Mouse (Mus musculus) retina, postnatal 7 days (tissue): ENCODE data around the gene Mfsd2a.
A peak's percentile ranks its signal among the peaks of the same experiment; 100 is the strongest.
"Not testable (repeated sequence)": the region's sequence is repeated elsewhere in the genome, so short reads cannot be mapped to it uniquely, and the experiment has no call there.

Source experiments
- DNase-seq: peaks from one replicate; pipeline ENCODE4 v3.0.0-alpha.2; 2012; ENCODE audit warnings: low read depth, low spot score

Mfsd2a gene

GRCm38 (mm10) chr4:122961100-122961567, at the start of gene Mfsd2a:
Gene Mfsd2a (minus strand): TSS chr4:122961188.
- DNase-seq: no peak

- no peak for DNase-seq
Observed at GRCm38 (mm10) chr4:123005054-123005966, 44.3 kb upstream of the Mfsd2a start.

GRCm38 (mm10) chr4:123000617-123001342, 39.8 kb upstream of the Mfsd2a start:
- no peak for DNase-seq

GRCm38 (mm10) chr4:123000130-123000529, 39.1 kb upstream of the Mfsd2a start:
- no peak for DNase-seq

GRCm38 (mm10) chr4:122999263-122999691, 38.3 kb upstream of the Mfsd2a start:
- DNase-seq: no peak

GRCm38 (mm10) chr4:122998537-122999262, 37.7 kb upstream of the Mfsd2a start:
- DNase-seq: peak; percentile 77

- DNase-seq: no peak
Observed at GRCm38 (mm10) chr4:122996618-122997381, 35.8 kb upstream of the Mfsd2a start.

GRCm38 (mm10) chr4:122996221-122996617, 35.2 kb upstream of the Mfsd2a start:
- DNase-seq: no peak

- peak; percentile 76 for DNase-seq
Observed at GRCm38 (mm10) chr4:122995404-122996220, 34.6 kb upstream of the Mfsd2a start, which contains the start of gene Mycl. Gene Mycl (plus strand): TSS chr4:122995652.

GRCm38 (mm10) chr4:122992276-122992675, 31.3 kb upstream of the Mfsd2a start:
- no peak for DNase-seq

- no peak for DNase-seq
Observed at GRCm38 (mm10) chr4:122991177-122991576, 30.2 kb upstream of the Mfsd2a start.

- not testable (repeated sequence) for DNase-seq
Observed at GRCm38 (mm10) chr4:122988004-122988403, 27.0 kb upstream of the Mfsd2a start.

GRCm38 (mm10) chr4:122987421-122987820, 26.4 kb upstream of the Mfsd2a start:
- no peak for DNase-seq

GRCm38 (mm10) chr4:122985110-122985509, 24.1 kb upstream of the Mfsd2a start:
- peak; percentile 65 for DNase-seq

GRCm38 (mm10) chr4:122983486-122984261, 22.7 kb upstream of the Mfsd2a start:
- no peak for DNase-seq

GRCm38 (mm10) chr4:122982537-122982936, 21.5 kb upstream of the Mfsd2a start:
- no peak for DNase-seq

GRCm38 (mm10) chr4:122981930-122982329, 20.9 kb upstream of the Mfsd2a start:
- DNase-seq: no peak

GRCm38 (mm10) chr4:122981238-122981637, 20.2 kb upstream of the Mfsd2a start:
- DNase-seq: no peak

GRCm38 (mm10) chr4:122980684-122981083, 19.7 kb upstream of the Mfsd2a start:
- no peak for DNase-seq
